Mouse (Mus musculus) G1E-ER4 (cell line): ENCODE results near the gene Gm44965. TPM values are rescaled to one million over a fixed set of nuclear protein-coding genes. Genes with fewer than 3 reads are reported as not detected.

ENCODE experiments used
- GATA1 ChIP-seq: IDR thresholded peaks from one replicate; pipeline ENCODE4 v1.8.0; 2012; ENCODE audit warnings: low read length, inconsistent platforms
- polyA plus RNA-seq: library from polyadenylated mRNA; stranded (reverse); fragments of >175 nt; gene quantifications from 2 replicates; pipeline ENCODE4 v1.2.3, GENCODE M21; 2012

Gene Gm44965
- polyA plus RNA-seq, 1 experiment = not detected

GRCm38 (mm10) chr6:48569065-48569807, 24.5 kb upstream of the Gm44965 start:
- TF ChIP-seq GATA1 = no peak

DNA sequence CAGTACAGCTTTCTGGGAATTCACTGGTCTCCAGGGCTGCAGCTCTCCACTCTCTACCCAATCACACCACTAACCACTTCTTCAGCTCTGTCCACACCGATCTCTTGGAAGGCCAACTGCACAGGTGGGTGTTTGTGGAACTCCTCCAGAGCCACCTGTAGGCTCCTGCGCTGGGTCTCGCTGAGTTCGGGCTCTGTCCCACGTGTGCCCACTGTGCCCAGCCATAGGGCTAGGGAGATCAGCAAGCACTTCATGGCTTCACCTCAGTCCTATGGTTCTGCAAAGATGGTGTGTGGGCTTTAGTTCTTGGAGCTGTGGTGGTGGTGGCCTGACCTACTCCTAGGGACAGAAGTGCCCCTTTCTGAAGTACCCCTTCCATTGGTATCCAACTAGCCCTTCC, 21.7 kb upstream of the Gm44965 start:
- no peak for TF ChIP-seq GATA1

- TF ChIP-seq GATA1 = no peak
These were observed 21.1 kb upstream of the Gm44965 start, which contains the start of gene Rarres2 for GRCm38 (mm10) chr6:48572572-48573061. Rarres2 (minus strand) TSS chr6:48572789.

DNA sequence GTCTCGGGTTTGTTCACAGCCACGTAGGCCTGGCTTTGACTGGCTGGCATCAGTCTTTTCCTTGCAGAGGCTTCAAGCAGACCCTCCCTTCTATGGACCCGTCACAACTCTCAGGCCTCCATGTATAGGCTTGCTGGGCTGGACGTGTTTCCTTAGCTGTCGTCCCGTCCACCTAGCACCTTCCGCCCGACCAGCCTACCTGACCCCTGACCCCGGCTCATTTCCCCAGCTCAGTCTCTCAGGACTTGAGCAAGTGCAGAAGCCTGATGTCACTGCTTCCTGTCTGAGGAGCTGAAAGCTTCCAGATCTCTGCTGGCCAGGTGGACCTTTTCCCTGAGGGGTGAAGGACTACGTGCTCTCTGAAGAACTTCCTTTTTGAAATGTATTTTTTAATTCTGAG, 20.5 kb upstream of the Gm44965 start:
- TF ChIP-seq GATA1 = no peak

- TF ChIP-seq GATA1 = no peak
These were observed 19.8 kb upstream of the Gm44965 start for GRCm38 (mm10) chr6:48573981-48574380.

DNA sequence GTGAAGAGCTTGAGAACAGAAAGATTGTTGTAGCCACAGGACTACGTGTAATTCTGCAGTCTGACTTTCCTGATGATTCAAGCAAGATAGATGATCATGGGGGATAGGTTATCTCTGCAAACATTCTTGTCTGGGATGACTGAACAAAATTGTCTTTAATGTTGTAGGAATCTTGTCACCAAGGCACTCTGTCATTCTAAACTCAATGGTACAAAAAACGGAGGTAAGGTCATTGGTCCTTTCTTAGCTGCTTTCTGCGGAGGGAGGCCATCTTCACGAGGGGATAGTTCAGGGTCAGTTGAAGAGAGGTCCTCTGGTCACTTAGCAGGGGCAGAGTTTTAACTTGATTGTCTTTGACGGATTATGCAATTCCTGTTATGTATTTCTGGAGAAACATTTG, 15.0 kb upstream of the Gm44965 start:
- no peak for TF ChIP-seq GATA1

- TF ChIP-seq GATA1 = no peak
These were observed 14.5 kb upstream of the Gm44965 start for GRCm38 (mm10) chr6:48579215-48579648.

DNA sequence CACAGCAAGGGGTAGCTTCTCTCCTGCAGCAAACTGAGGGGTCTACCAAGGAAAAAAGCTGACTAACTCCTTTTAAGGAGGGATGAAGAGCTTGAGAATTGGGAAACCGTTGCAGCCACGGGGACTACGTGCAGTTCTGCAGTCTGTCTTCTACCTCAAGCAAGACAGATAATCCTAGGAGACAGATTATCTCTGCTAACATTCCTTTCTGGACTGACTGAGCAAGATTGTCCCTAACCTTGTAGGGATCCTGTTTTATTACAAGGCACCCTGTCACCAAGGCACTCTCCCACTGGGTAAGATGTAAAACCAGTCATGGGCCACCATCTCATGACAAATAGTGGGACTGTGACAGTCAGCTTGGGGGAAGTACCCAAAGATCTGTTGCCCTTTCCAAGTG, 12.5 kb upstream of the Gm44965 start:
- TF ChIP-seq GATA1 = no peak

DNA sequence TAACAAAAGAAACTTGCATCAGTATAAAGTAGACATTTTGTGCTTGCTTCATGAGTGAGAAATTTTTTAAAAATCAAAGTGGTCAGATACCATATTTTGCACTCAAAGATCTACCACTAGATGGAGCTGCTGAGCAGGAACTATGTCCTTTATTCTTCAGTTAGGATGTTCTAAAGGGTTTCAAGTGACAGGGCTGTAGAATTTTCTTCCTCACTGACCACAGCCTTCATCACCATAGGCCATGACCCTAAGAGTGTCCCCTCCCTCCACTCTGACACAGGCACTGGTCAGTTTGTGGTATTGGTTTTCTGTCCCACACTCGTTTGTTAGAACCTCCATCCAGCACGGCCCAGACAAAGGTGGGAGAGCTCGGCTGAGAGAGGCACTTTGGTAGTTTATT, 11.7 kb upstream of the Gm44965 start:
- no peak for TF ChIP-seq GATA1

- TF ChIP-seq GATA1 = no peak
These were observed 4.5 kb upstream of the Gm44965 start, which contains the start of gene Gm45021 for GRCm38 (mm10) chr6:48589194-48589750. Gm45021 (plus strand) TSS chr6:48589610.

GRCm38 (mm10) chr6:48591221-48591845, 2.4 kb upstream of the Gm44965 start:
- no peak for TF ChIP-seq GATA1

DNA sequence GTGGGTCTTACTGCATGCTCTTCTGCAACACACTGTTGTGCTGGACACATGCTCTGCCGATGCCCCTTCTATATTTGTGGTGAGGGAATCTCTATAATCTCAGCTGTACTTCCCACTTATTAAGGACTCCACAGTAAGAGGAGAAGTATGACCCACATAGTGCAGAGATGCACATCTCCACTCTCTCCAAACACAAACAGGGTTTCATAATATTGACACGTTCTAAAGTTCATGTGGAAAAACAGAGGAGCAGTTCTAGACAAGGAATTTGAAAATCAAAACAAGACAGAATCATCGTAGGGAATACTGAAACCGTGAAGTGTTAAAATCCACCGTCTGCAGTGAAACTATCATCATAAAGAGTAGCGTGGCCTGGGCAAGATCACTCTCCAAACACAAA, 1.9 kb upstream of the Gm44965 start:
- no peak for TF ChIP-seq GATA1

GRCm38 (mm10) chr6:48594043-48594738, 450 bp downstream of the Gm44965 start:
- no peak for TF ChIP-seq GATA1

- no peak for TF ChIP-seq GATA1
These were observed 1.5 kb downstream of the Gm44965 start for GRCm38 (mm10) chr6:48595278-48595677.

- no peak for TF ChIP-seq GATA1
These were observed 2.9 kb downstream of the Gm44965 start for GRCm38 (mm10) chr6:48596545-48597232.
